ENCODE assay signal across 12 mouse cellular contexts in genomic region chr3:19828518-19829246, GRCm38 (mm10).
"Had no signal": no experiment of that assay in that cellular context is flagged by ENCODE, and none has a peak within 500 bp of the region (broad histone marks: within the 10 kb centered on the region; RNA-seq: fewer than 3 reads in every experiment).

No protein-coding gene starts in this region.

- H3K27me3 ChIP-seq: limb, embryonic 13.5 days; midbrain, embryonic 12.5 days had no signal

- H3K9me3 ChIP-seq: limb, embryonic 13.5 days; midbrain, embryonic 12.5 days had no signal

- ATAC-seq: lung, postnatal 0 days had no signal

- H3K4me2 ChIP-seq: limb, embryonic 13.5 days; midbrain, embryonic 12.5 days had no signal

- H3K36me3 ChIP-seq: limb, embryonic 13.5 days; midbrain, embryonic 12.5 days had no signal

- H3K4me3 ChIP-seq: limb, embryonic 13.5 days; midbrain, embryonic 12.5 days had no signal

- H3K4me1 ChIP-seq: limb, embryonic 13.5 days; midbrain, embryonic 12.5 days had no signal

- DNase-seq: kidney, adult 11 months; kidney, adult 9 months; kidney, postnatal 36 days; lung, adult 2 months; lung, postnatal 4 days; thymus, adult 18-20 months; thymus, postnatal 14 days had no signal

- H3K27ac ChIP-seq: kidney, postnatal 0 days; limb, embryonic 13.5 days; liver, embryonic 14.5 days; midbrain, embryonic 12.5 days had no signal

- H3K9ac ChIP-seq: limb, embryonic 13.5 days; liver, embryonic 14.5 days; midbrain, embryonic 12.5 days had no signal
